ENCODE assay signal across 8 mouse cellular contexts in the genomic region with DNA sequence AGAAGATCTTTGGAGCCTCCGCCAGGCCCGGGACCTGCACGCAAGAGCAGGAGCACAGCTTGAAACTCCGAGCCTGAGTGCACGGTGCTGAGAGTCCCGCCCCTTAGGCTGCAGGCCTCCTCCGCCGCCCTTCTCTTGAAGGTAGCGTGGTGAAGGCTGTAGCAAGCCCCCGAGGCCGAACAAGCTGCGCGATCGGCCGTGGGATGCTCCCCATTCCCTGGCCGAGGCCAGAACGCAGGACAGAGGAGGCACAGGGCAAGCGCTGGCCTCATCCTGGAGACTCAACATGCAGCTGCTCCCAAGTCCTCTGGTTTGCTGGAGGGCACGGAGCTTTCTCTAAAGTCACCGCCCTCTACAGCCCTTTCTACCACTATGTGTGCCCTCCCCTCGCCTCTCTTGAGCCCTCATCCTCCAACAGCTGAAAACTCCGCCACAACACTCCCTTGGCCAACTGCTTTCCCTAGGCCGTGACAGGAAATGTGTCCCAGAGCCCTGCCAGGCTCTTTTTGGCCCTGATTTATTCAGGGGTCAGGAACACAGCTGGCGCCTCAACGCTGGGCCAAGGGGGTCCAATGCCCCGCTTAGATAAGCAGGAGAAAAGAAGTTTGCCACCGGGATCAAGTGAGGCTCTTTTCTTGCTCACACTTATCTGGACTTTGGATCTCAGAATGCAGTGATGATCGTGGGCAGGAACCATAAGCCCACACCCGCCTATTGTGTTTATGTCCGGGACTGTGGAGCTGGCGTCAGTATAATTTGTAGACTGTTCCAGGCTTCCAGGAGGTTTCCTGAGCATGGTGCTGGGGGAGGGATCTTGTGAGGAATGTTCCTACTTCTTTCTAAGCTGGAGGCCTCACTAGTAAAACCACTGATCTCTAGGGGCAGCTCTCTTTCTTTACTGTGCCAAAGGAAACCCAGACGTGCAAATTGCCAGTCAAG. TPM values are rescaled to one million over a fixed set of nuclear protein-coding genes. Genes with fewer than 3 reads are reported as not detected.
DNase-seq lines count a peak whose midpoint lies in the region; ATAC-seq lines count a peak whose summit lies in the region.

Gene Clec14a (minus strand): TSS at position 728 of the 939 bp plus-strand sequence.

- no peaks in the 10 kb centered on the region for H3K36me3 ChIP-seq in forebrain, embryonic 11.5 days (ENCODE audit: control insufficient read depth, insufficient read depth, low read length)

- H3K4me2 ChIP-seq in forebrain, embryonic 11.5 days (ENCODE audit: low read depth, low read length, severe bottlenecking) = peak within 1 kb of the TSS; percentile 46

- WGBS in forebrain, embryonic 11.5 days = 8% methylated on average over 32 of the region's 32 CpGs

- peaks cover 4% of the 10 kb centered on the region; the same call in 1 of the 2 replicates for H3K27me3 ChIP-seq in forebrain, embryonic 11.5 days (ENCODE audit: control insufficient read depth, insufficient read depth, low read length)

- peak; percentile 88 for ATAC-seq in forebrain, embryonic 11.5 days (replicated peaks; ENCODE audit: low FRiP score)

- peak within 1 kb of the TSS; percentile 20 for H3K4me3 ChIP-seq in forebrain, embryonic 11.5 days (ENCODE audit: low read depth, low read length)

- intact Hi-C loops in heart, postnatal 10 days (cut with DNase I) = loop anchor here (1.0 to 5.0 kb wide), 5 partner anchors 54 to 368 kb away; no protein-coding TSS in a partner anchor

- no peaks in the 10 kb centered on the region for H3K9me3 ChIP-seq in forebrain, embryonic 11.5 days (ENCODE audit: control insufficient read depth, low read length)

- 0 out of 2 replicates have a peak, but pooled peaks cover 4% of the 10 kb centered on the region for H3K4me1 ChIP-seq in forebrain, embryonic 11.5 days (replicated peaks; ENCODE audit: control insufficient read depth, insufficient read depth, low read length)

- 0 out of 2 replicates have a peak within 1 kb of the TSS, but pooled peaks have one; percentile 12 for H3K27ac ChIP-seq in forebrain, embryonic 11.5 days (ENCODE audit: low read depth, low read length)

- DNase-seq in 3T3-L1 (ENCODE audit: low read depth, low spot score) = peak; percentile 72
- peak; percentile 22 for DNase-seq in adipocyte (ENCODE audit: low spot score)
- peak; percentile 72 for DNase-seq in forebrain, embryonic 11.5 days (ENCODE audit: low spot score)
- peak; percentile 60 to 61 for DNase-seq in heart, postnatal 10 days
- peak; percentile 75 for DNase-seq in kidney, postnatal 14 days
- peak; percentile 88 for DNase-seq in lung, postnatal 36 days
- DNase-seq in spleen, postnatal 4 days (ENCODE audit: low spot score in 2 of 2) = peak; percentile 12 to 54
- DNase-seq in thymus, postnatal 25 days = no peak

- H3K9ac ChIP-seq in forebrain, embryonic 11.5 days (ENCODE audit: low read length) = peak within 1 kb of the TSS; percentile 49

RNA-seq across cellular contexts. Expression of gene Clec14a, which starts in this region (rescaled TPM):
- 5.3 and 7.3 TPM in 2 replicates for polyA plus RNA-seq in forebrain, embryonic 11.5 days (2014; fragmentation: Nextera tagmentation; extraction: Ambion mirVana)
- total RNA-seq in heart, postnatal 10 days (2021) = 10 to 100 TPM; 34.4 to 34.6 TPM
